Mouse (Mus musculus): ENCODE measurements around the gene Cysrt1. TPM values are rescaled to one million over a fixed set of nuclear protein-coding genes. Genes with fewer than 3 reads are reported as not detected.

The Cysrt1 gene
- total RNA-seq, 2 experiments from 2014 or later, result not detected

DNA sequence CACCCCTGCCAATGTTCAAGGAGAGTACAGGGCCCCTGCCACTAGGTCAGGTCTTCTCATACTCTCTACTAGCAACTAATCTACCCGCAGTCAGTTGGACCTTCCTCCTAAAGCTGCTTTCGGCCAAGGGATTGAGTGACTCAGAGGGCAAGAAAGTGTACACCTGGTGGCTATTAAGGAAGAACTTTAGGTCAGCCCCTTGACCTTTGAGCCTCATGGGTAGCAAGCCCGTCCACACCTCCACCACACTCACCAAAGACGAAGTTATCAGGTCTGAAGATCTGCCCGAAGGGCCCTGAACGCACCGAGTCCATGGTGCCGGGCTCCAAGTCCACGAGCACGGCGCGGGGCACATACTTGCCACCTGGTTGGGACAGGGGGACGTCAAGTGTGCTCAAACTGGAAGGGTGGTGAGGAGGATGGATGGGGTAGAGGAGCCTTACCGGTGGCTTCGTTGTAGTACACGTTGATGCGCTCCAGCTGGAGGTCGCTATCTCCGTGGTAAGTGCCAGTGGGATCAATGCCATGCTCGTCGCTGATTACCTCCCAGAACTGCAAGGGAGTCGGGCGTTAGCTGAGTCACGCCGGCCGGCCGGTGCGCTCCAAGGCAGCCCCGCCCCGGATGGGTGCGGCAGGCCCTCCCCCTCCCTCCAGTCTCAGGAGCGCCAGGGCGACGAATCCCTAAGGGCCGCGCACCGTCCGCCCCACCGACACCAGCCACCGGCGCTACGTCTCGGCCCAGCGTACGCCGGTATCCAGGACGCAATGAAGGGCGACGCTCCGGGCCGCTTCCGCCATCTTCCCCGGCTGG is 18.4 kb downstream of the Cysrt1 start:
- peak; percentile 76 to 79 for DNase-seq (ENCODE audit: low spot score in 2 of 2)
- intact Hi-C loops (cut with DNase I), result loop anchor here (2.0 kb wide), 2 partner anchors 13 to 31 kb away; partner anchors contain the start of genes Nelfb and Tmem203

DNA sequence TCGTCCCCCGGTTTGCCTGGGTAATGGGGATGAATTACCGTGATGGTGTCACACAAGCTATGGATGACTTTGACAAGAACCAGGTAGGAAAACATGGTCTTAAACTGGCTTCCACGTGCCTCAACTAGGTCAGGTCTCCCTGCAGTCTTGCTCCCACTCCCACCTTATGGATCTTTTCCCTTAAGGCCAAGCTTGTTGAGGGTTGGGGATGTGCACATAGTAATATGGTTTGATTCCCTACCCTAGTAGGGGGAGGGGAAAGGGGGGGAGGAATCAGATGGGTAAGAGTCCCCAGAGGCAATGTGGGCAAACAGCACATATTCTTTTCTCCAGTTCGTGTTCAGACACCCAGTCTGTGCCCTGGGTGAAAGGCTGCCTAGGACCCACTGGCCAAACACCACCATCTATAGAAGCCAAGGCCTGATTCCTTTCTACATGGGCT is 20.9 kb downstream of the Cysrt1 start:
- intact Hi-C loops (cut with DNase I), result no loop called here
- no peak for DNase-seq (ENCODE audit: low spot score in 2 of 2)

GRCm38 (mm10) chr2:25218445-25218844 is 23.8 kb downstream of the Cysrt1 start, which contains the start of gene Fam166a:
TSS of gene Fam166a (plus strand) at chr2:25218745.
- intact Hi-C loops (cut with DNase I), result no loop called here
- no peak for DNase-seq (ENCODE audit: low spot score in 2 of 2)

- intact Hi-C loops (cut with DNase I), result no loop called here
- DNase-seq (ENCODE audit: low spot score in 2 of 2), result no peak
Observed at GRCm38 (mm10) chr2:25217666-25218065, 24.6 kb downstream of the Cysrt1 start.

DNA sequence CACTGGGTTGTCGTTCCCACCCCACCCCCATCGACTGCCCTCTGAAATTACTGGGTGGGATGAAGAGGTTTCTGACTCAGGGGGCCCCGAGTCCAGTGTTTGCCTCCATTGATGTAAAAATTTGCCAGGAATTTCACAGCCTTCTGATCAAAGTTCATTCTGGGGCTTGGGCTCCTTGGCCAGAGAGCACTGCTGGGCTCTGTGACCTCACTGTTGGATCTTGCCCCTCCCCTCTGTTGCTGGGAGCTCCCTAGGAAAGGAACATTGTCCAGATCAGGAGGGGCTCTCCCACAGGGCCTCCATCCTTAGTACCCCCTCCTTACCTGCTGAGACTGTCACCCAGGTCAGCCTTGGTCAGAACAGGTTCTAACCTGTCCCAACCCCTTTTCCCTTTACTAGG is 27.8 kb downstream of the Cysrt1 start, which contains the start of gene Stpg3:
Gene Stpg3, minus strand, starts transcription at position 194 of the 400 bp plus-strand sequence.
- intact Hi-C loops (cut with DNase I), result no loop called here

GRCm38 (mm10) chr2:25213266-25213865 is 28.9 kb downstream of the Cysrt1 start:
- DNase-seq (ENCODE audit: low spot score in 2 of 2), result no peak
- intact Hi-C loops (cut with DNase I), result no loop called here

More for the DNA sequence above, 27.8 kb downstream of the Cysrt1 start, which contains the start of gene Stpg3:
- no peak for DNase-seq (ENCODE audit: low spot score in 2 of 2)

- intact Hi-C loops (cut with DNase I), result loop anchor here (2.0 kb wide), 1 partner anchor 14 kb away; the partner anchor contains the start of gene Tubb4b
- DNase-seq (ENCODE audit: low spot score in 2 of 2), result peak; percentile 83 to 84
Observed at GRCm38 (mm10) chr2:25211121-25211670, 31.1 kb downstream of the Cysrt1 start, which contains the start of gene Nelfb. TSS of gene Nelfb (minus strand) at chr2:25211489.

GRCm38 (mm10) chr2:25210686-25211085 is 31.6 kb downstream of the Cysrt1 start:
- no peak for DNase-seq (ENCODE audit: low spot score in 2 of 2)
- intact Hi-C loops (cut with DNase I), result loop anchor here (2.0 kb wide), 1 partner anchor 14 kb away; the partner anchor contains the start of gene Tubb4b

- intact Hi-C loops (cut with DNase I), result no loop called here
- no peak for DNase-seq (ENCODE audit: low spot score in 2 of 2)
Observed at GRCm38 (mm10) chr2:25207593-25207992, 34.7 kb downstream of the Cysrt1 start.

DNA sequence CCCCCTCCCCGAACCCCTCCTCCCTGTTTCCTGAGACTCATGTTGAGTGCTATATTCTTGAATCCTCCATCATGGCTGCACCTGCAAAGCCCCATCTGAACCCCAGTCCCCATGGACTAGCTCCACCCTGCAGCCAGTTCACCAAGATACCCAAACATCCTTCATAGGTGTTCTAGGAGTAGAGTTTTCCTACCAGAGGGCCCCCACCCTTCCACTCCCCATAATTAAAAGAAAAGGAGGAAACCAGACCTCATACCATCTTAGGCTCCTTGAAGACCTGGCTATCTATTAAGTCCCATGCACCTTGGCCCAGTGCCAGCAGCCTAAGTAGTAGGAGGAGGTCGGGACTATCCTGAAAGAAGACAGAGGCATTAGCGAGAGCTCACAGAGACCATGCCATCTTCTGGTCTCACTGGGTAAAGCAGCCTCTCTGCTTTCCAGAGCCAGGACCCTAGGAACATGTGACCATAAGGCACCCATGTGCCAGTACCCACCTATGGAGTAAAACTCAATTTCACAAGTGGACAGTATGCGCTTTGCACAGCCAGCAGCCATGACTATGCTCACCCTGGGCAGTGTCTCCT is 38.5 kb downstream of the Cysrt1 start:
- intact Hi-C loops (cut with DNase I), result no loop called here
- DNase-seq (ENCODE audit: low spot score in 2 of 2), result no peak

- intact Hi-C loops (cut with DNase I), result no loop called here
- no peak for DNase-seq (ENCODE audit: low spot score in 2 of 2)
Observed at GRCm38 (mm10) chr2:25200631-25201030, 41.6 kb downstream of the Cysrt1 start.

DNA sequence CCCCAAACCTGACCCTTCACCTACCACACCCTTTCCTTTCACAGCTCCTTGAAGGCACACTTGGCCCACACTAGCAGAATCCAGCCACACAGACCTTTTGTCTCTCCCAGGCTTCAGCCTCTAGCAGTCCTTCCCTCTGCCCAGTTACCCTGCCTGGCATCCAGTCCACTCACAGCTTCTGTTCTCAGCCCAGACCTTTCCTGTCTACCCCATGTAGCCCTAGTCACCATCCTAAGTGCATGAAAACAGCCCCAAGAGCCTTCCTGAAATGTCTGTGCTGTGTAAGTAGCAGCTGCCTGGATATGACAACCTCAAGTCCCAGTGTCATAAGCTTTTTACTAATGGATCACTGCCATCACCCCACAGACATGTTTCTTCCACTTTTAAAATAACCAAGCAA is 44.3 kb downstream of the Cysrt1 start:
- DNase-seq (ENCODE audit: low spot score in 2 of 2), result no peak
- intact Hi-C loops (cut with DNase I), result no loop called here

- intact Hi-C loops (cut with DNase I), result no loop called here
- DNase-seq (ENCODE audit: low spot score in 2 of 2), result no peak
Observed at GRCm38 (mm10) chr2:25197191-25197590, 45.1 kb downstream of the Cysrt1 start.

DNA sequence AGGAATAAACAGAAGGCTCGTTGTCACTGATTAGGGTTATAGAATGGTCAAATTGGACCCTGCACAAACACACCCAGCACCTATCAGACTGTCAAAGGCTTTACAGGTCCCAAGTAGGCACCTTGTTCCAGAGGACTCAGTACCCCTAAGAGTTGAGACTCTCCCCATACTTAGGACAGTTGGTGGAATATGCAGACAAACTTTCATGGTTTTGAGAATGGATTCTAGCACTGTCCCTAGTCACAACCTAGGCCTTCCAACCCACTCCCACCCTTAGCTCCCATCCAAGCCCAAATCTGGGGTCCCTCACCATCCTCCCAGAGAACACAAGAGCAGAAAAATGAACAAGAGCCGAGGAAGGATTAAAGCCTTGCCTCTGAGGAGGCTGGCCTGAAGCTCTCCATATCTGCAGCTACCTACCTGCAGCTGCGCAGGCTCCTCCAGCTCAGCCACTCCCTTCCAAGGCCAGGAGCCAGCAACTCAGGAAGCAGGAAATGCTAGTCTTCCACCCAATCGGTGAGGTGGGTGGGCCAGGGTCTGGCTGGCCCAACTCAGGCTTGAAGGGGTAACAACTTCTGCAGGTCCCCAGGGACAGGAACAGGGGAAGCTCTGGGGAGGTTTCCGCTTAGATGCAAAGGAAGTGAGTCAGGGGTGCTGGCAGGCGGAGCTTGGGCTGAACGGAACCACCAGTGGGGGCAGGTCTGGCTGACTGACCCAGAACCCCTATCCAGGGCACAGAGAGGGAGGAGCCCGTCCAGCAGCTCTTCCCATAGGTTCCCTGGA is 45.9 kb downstream of the Cysrt1 start, which contains the start of gene Tor4a:
Gene Tor4a, minus strand, starts transcription at position 715 of the 783 bp plus-strand sequence.
- intact Hi-C loops (cut with DNase I), result no loop called here
- no peak for DNase-seq (ENCODE audit: low spot score in 2 of 2)

DNA sequence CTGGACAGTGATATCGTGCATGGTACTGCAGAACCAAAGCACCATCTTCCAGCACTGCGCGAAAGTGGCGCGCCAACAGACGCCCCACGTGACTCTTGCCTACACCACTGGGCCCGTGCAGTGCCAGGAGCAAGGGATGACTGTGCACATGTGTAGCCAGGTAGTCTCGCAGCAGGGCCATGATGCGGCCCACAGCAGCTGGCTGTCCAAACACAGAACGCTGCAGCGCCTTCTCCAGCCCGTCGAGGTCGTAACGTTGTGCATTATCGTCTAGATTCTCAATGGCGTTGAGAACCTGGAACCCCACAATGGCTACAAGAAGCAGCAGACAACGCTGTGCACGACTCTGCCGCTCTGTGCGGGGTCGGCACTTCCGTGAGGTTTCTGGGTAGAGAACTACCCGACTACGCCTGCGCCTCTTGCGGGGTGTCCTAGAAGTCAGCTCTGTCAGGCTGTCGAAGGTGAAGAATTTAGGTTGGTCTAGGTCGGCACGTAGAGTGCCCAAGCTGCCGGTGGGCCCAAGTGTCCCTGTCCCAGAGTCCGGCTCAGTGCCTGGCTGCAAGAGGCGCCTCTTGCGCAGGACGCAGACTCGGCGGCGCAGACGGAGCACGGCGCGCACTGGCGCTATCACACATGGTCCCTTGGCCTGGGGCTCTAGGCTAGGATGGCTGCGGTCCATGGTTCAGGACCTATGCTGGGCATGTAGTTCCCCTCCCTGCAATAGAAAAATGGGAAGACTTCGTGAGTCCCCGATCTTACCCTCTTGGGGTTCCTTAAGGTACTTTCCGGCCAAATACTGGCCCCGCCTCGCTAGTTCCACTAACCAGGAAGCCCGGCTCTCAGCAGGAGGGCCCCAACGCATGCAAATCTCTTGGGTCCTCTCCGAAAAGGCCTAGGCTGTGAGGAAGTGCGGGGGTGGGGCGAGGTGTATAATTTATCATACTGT is 46.8 kb downstream of the Cysrt1 start:
- no peak for DNase-seq (ENCODE audit: low spot score in 2 of 2)
- intact Hi-C loops (cut with DNase I), result no loop called here

DNA sequence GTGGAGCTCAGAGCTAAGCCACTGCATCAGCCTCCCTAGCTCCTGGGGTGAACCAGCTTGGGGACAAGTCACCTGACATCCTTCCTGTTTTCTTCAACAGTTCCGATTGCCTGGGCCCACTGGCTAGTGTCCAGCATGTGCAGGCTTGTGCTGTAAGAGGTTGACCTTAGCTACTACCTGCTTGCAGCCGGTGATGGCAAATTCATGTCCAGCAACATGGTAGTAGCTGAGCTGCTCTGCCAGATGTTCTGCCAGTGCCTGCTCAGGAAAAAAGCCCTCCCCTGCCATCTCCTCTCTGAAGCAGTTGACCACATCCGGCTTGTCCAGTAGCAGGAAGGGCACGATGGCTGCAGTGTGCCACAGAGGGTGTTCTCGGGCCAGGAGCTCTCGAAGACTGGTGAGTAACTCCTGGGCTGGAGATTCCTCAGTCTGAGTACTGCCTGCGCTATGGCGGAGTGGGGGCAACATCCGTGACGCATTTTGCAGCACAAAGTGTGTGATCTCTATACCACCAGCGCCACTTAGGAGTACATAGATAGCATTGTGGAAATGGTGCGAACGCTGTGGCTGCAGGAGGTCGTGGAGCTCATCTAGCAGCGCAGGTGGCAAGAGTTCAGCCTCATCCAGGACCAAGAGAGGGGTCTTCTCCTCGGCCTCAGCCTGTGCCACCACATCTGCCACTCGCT is 47.6 kb downstream of the Cysrt1 start:
- intact Hi-C loops (cut with DNase I), result loop anchor here (5.0 kb wide), 2 partner anchors 63 to 78 kb away; partner anchors contain the start of genes Anapc2, Ssna1 and Tmem203

DNA sequence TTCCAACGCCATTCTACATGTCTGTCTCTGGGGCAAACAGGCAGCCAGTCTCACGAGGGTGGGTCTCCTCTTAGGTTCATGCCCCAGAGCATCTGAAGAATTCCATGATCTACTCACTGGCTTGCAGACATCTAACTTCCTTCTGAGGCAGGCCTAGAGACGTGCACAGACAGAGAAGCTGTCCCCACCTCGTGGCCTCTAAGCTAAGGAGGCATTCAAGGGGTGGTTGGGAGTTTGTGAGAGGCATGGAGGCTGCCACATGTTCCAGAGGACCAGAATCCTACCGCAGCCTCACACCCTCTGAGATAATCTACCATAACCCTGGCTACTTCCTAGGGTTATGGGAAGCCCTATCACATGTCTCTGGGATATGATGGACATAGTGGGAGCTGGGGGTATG is 48.2 kb downstream of the Cysrt1 start:
- intact Hi-C loops (cut with DNase I), result loop anchor here (5.0 kb wide), 2 partner anchors 63 to 78 kb away; partner anchors contain the start of genes Anapc2, Ssna1 and Tmem203
- DNase-seq (ENCODE audit: low spot score in 2 of 2), result no peak

More for the DNA sequence above, 47.6 kb downstream of the Cysrt1 start:
- no peak for DNase-seq (ENCODE audit: low spot score in 2 of 2)
